Mouse (Mus musculus) CH12F3 (cell line): ENCODE data around the gene Lhfpl2.

Source experiments
- in situ Hi-C: fragments of 300-500 bp; cut with MboI; formaldehyde crosslinking; loops from 2 replicates; pipeline ENCODE4 v1.14.3; 2020; ENCODE audit warnings: low sequenced_read_pairs

Gene Lhfpl2

GRCm38 (mm10) chr13:94065276-94066050 lies 7.9 kb downstream of the Lhfpl2 start:
- in situ Hi-C loops, result no loop called here

GRCm38 (mm10) chr13:94066626-94067275 lies 9.2 kb downstream of the Lhfpl2 start:
- in situ Hi-C loops, result no loop called here

DNA sequence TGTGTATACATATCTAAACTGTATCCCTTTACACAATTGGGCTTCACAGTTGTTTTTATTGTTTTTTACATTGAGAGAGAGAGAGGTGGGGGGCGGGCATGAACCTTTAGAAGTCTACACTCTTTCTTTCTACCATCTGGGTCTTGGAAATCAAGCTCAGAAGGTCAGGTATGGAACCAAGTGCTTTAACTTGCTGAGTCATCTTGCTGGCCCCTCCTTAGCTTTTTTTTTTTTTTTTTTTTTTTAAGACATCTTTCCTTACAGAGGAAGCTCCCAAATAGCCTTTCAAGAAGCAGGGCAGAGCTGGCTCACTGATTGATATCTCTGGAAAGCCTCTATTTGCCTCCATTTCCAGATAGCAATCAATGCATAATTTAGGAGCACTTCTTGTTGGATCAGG lies 10.7 kb downstream of the Lhfpl2 start:
- in situ Hi-C loops, result no loop called here

- in situ Hi-C loops, result no loop called here
These were observed 12.1 kb downstream of the Lhfpl2 start for GRCm38 (mm10) chr13:94069421-94070307.

DNA sequence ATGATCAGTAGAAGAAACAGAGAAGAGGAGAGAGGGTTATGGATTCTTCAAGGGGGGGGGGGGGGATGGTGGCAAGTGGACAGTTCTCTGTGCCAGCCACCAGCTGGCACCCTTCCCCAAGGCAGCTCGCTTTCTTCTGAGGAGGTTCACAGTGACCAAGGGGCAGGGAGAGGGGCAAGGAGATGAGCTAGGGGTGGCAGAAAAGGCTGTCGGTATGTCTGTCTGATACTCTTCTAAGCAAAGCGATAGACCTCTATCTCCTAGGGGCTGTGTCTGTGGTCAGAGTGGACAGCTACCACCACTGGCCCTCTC lies 12.7 kb downstream of the Lhfpl2 start:
- in situ Hi-C loops, result no loop called here

DNA sequence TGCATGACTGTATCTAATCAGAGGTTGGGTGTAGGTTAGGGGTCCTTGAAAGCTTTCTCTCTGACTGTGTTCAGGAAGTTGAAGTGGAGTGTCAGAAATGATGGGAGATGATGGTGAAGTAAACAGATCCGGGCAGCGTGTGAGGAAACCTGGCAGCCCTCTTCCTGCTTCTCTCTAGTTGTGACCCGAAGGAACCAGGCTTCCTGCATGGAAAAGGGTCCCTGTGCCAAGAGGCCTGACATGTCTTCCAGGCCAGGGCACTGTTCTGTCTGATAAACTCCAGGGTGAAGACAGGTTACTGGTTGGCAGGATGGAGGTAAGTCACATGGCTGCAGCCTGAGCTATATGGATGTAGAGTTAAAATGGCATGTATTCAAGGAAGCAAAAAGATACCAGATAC lies 13.3 kb downstream of the Lhfpl2 start:
- in situ Hi-C loops, result no loop called here

DNA sequence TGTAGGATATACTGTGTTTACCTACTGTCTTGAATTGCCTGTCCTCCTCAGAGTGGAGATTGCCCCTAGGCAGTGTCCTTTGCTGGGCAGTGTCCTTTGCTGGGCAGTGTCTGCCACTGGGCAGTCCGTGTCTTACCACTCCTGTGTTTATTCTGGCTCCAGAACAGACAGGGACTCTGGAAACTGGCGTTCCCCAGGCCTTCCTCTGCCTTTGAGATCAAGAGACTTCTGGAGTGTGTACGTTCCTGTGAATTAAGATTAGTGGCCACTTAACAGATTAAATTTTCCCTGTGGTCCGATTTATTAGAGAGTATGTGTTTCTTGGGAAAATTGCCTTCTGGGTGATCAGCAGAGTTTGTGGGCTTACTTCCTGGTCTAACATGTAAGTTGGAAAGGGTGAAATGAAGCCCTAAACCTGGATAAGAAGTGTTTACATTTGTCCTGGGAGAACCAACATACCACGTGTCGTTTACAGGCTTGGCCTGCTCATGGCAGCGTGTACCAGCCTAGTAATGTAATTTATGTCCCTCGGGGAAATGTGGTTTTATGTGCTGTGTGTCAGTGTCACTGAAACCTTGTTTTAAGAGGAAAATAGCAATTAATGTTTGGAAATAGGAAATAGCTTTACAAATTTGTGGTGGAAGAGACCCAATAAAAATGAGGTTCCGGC lies 15.6 kb downstream of the Lhfpl2 start:
- in situ Hi-C loops, result no loop called here

DNA sequence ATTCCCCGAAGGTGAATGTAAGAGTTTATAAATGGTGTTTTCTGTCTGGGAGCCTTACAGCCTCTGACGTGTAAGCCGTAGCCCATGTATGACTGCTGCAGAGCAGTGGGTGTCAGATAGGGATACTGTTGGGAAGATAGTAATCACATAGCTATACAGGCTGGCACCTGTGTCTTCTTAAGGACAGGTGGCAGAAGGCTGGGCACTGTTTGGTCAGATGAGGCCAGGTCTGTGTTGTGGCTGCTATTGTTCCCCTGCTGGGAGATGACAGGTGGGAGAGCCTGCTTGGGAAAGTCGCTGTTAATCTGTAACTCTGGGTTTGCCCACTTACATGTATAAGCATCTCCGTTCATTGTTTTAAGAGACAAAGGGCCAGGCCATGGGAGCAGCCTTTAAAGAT lies 16.1 kb downstream of the Lhfpl2 start:
- in situ Hi-C loops, result no loop called here

DNA sequence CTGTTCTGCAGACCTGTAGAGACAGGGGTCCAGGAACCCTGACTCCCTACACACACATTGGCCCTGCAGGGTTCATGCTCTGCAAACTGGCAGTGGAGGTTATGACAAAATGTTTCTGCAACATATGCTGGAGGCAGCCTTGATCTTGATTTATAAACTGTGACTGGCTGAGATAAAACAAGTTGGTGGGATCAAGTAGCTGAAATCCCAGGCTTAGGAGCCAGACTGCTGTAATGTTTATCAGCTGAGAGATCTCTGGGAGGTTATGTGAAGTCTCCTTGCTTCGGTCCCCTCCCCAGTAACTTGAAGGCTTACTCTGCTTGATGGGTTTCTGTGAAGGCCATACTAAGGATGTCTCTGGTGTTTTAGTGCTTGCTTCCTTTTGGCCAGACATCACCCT lies 17.6 kb downstream of the Lhfpl2 start:
- in situ Hi-C loops, result no loop called here

- in situ Hi-C loops, result no loop called here
These were observed 19.8 kb downstream of the Lhfpl2 start for GRCm38 (mm10) chr13:94077136-94078018.

DNA sequence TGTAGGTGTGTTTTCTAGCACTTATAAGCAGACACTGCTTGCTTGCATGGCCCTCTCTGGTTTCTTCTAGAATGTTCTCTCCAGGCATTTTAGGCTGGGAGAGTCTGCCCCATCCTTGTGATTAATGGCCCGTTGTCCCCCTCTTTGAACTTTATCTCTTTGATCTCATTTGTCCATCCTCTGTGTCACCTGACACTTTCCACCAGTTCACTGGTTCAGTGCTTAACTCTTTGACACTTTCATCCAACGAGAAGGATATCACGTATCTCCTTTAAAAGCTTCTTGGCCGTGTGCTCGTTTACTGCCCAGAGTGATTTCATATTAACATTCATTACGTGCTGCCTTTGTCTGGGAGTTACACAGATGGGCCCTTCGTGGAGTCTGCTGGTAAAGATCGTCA lies 25.6 kb downstream of the Lhfpl2 start:
- in situ Hi-C loops, result no loop called here

- in situ Hi-C loops, result no loop called here
These were observed 26.9 kb downstream of the Lhfpl2 start for GRCm38 (mm10) chr13:94084220-94085126.

- in situ Hi-C loops, result no loop called here
These were observed 28.7 kb downstream of the Lhfpl2 start for GRCm38 (mm10) chr13:94086090-94086808.

- in situ Hi-C loops, result no loop called here
These were observed 29.5 kb downstream of the Lhfpl2 start for GRCm38 (mm10) chr13:94087061-94087460.

- in situ Hi-C loops, result no loop called here
These were observed 31.2 kb downstream of the Lhfpl2 start for GRCm38 (mm10) chr13:94088788-94089187.

DNA sequence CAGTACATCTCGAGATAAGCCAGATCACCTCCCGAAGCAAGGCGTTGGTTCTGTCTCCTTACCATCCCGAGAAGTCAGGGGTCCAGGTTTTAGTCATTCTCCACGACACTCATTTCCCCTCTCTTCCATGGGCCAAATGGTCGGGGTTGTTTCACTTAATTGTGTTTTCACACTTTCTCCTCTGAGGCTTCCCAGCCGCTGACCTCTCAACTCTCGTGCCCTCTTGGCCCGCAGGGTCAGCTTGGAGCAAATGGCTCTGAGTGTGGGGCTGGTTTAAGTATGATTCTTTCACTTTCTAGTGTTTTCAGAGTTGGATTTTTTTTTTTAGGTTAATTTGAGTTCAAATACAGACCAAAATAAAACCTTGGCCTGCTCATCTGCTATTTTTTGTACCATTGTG lies 31.7 kb downstream of the Lhfpl2 start:
- in situ Hi-C loops, result no loop called here

GRCm38 (mm10) chr13:94091366-94091765 lies 33.8 kb downstream of the Lhfpl2 start:
- in situ Hi-C loops, result no loop called here

GRCm38 (mm10) chr13:94094176-94094575 lies 36.6 kb downstream of the Lhfpl2 start:
- in situ Hi-C loops, result no loop called here

GRCm38 (mm10) chr13:94094625-94095024 lies 37.0 kb downstream of the Lhfpl2 start:
- in situ Hi-C loops, result no loop called here
